Mouse (Mus musculus) heart, postnatal 4 days (tissue): ENCODE data around the gene Fer. TPM values are rescaled to one million over a fixed set of nuclear protein-coding genes. Genes with fewer than 3 reads are reported as not detected.

Source experiments
- DNase-seq: peaks from one replicate; pipeline ENCODE4 v3.0.0; 2021
- total RNA-seq, 2 experiments: library from RNA; stranded (reverse); gene quantifications; 2 replicates each; pipeline ENCODE4 v1.2.3; 2021

Gene Fer
- total RNA-seq, 2 experiments from 2014 or later = 25.1 to 27.2 TPM

DNA sequence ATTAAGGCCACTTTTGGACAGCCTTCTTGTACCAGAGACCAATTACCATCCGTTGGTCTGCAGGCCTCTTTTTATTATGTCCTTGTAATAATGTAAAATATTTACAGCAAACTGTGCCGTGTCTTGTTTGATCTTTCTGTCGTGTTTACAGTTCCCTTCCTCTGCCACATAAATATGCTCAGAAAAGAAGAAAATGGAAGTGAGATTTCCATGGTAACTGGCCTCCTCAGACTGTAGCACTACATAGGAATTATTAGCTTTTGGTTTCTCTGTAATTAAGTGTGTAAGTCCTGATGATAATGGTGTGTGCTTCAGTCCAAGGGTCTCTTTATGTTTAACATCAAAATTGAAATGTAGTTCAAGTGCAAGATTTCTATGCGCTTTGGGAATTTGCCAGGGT is 283.5 kb downstream of the Fer start:
- no peak for DNase-seq

DNA sequence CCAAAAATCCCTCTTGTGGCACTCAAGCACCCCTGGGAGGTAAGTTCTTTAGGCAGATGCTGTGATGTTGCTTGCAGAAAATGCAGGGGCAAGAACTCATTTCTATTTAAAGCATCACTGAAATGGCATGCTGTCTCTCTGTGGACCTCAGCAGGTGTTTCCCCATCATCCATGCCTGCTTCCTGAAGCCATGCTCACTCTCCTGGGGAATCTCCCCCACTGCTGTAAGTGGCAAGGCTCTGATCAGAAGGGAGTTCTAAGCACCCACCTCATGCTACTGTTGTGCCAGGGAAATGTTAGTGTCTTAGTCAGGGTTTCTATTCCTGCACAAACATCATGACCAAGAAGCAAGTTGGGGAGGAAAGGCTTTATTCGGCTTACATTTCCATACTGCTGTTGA is 287.9 kb downstream of the Fer start:
- DNase-seq = no peak

DNA sequence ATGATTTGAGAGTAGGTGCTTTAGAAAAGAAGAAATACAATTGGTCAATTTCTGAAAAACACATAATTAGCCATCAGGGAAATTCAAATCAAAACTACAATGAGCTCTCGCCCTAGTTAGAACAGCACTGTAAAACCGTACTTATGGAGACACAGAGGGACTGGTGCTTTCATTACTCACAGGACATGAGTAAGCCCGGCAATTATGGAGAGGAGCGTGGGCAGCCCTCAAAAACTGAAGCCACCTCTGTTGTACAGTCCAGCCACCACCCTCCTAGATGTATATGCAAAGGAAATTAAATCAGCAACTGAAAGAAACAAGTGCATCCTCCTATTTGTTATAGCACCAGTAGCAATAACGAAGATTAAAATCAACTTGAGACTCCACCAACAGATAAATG is 304.9 kb downstream of the Fer start:
- no peak for DNase-seq

DNA sequence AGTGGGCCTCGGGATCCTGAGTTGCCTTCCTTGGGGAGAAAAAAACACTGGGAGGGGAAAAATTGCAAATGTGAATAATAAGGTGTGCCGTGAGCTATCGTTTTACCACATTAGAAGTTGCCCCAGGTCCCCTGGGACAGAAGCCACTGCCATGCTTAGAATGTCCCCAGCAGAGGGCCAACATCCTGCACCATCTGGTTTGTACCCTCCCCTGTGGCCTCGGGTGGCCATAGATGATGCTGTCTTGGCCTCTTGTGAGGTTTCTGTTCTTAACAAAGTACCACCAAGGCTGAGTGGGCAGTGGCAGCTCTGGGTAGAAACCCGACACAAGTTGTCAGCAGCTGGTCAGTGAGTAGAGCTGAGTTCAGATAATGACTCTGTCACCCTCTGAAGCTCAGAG is 307.2 kb downstream of the Fer start:
- no peak for DNase-seq

DNA sequence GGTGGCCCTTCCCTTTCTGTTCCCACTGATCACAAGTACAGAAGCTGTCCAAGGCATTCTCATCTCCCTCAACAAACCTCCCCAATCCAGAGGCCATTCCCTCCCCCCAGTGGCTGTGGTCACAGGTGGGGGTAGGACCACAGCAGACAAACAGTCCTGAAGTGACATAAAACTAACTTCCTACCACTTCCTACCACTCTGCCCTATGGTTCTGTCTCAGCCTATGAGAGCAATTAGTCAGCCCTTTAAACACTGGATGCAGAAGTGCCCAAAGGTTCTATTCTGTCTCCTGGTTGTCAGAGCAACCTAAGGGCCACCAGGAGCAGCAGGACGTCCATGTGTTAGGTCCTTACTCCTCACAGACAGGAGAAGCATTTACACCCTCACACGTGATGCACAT is 309.6 kb downstream of the Fer start:
- DNase-seq = no peak

DNA sequence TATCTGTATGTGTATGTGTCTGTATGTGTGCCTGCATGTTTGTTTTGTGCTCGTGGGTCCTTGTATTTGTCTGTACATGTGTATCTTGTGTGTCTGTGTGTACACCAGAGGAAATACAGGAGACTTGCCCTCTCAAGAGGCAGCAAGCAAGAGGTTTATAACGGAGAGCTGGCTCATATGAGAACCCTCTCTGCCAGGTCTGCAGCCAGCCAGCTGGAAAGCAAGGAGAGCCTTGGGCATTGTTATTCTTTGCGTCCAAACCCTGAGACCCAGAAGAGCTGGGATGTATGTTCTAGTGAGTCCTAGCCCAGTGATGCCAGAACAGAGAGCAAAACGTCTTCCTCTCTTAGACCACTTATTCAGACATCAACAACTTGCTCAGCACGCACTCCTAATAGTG is 317.7 kb downstream of the Fer start:
- no peak for DNase-seq

DNA sequence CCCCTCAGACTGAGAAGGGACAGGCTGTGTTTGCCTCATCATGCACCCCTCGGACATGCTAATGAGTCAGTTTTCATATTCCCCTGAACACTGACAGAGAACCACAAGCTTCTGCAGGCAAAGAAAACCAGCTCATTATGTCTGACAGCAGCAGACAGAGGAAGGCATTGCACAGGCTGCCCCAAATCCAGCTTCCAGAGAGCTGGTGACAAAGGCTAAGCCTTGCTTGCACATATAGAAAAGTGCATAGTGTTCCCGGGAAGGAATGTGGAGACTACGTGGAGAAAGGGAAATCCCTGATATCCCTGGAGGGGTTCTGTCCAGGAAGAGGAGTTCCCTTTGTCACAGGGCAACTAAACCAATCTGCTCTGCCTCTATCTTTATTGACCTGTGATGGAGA is 318.4 kb downstream of the Fer start:
- DNase-seq = no peak

DNA sequence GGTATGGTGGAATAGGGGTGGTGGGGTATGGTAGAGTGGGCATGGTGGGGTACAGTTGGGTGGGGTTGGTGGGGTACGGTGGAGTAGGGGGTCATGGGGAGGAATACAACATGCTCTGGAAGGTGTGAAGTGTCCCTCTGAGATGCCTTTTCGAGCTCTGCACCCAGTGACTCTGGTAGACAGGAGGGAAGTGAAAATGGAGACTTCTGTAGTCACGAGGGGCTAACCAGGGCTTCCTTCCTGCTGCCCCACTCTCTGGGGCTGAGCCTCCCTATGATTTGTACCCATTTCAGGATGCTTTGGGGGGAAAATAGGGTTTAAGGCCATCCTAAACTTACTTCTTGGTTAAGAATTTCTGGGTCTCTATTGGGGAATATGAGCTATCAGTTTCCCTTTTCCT is 319.7 kb downstream of the Fer start:
- no peak for DNase-seq

DNA sequence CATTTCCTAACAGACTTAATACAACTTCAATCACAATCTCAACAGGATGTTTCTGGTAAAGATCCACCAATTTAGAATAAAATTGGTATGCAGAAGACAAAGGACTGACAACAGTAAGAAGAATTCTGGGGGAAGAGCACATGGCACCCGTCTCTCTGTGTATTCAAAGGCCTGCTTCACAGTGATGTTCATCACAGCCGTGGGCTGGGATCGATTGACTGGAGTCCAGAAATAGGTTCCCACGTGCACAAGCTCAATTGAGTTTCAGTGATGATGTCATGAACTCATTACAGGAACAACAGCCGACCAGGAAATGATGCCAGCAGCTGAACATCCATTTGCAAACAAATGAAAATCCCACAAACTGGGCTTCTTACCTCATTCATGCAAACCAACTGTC is 320.3 kb downstream of the Fer start:
- DNase-seq = no peak

Other genes starting within 250 kb of the Fer start
- 1 to 10 TPM in 1 of 2 experiments, not detected in 1; 1.3 TPM for gene A930002H24Rik, start 729 bp downstream of the Fer start, total RNA-seq